Mouse (Mus musculus): ENCODE measurements at regions not wholly inside any gene's neighbourhood (a gene's known extent, or its start where the extent isn't known, plus 50 kb on each side); places are given as distances from the start of the nearest gene placed in this dataset.

GRCm38 (mm10) chr10:125467503-125467902 is 78.2 kb upstream of the Slc16a7 start:
- DNase-seq (ENCODE audit: low spot score), result no peak

DNA sequence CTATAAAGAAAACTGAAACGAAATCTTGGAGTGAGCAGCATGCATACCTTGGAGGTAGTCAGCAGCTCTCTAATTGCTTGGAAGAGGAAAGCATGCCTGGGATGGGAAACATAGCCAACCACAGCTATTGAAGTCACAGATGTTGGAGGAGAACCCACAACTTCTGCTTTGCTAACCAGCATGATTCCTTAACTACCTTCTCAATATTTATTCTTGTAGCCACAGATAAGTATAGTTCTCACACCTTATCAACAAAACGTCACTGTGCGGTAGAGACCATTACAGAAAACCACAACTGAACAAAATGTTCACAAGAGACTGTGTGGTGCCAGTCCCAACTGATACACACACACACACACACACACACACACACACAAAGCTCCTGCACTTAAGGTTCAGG is 99.1 kb upstream of the Slc16a7 start:
- DNase-seq (ENCODE audit: low spot score), result no peak

DNA sequence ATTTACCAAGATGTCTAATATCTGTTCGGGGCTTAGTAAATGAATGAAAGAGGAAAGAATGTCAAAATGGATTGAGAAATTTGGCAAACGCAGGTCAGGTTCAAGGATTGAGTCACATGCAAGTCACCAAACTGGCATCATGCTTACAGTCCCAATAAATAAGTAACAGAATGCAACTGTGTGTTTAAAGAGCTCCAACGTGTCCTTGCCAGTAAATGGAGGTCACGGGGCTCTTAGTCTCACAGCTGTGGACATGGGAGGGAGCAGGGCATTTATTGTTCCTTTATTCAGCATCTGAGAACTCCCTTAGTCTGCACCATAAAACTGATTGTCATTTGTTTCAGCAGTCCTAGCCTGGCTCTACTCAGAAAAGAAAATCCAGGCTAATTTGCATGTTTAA is 101.1 kb upstream of the Slc16a7 start:
- DNase-seq (ENCODE audit: low spot score), result no peak

DNA sequence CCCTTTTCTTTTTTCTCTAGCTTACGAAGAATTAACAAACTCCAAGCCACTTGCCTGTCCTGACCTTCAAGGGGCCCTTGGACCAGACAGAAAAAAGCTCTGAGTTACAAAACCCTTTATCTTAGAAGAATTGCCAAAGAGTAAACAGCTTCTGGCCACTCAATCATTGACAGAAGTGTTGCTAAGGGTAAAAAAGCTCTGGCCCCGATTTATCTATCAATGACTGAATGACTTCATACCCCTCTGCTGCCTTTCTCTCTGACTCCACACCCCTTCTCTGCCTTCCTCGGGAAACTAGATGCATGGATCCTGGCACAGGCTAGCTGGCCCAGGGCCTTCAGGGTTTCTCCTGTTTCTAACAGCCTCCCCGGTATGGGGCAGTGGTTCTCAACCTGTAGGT is 105.2 kb upstream of the Slc16a7 start:
- DNase-seq (ENCODE audit: low spot score), result no peak

GRCm38 (mm10) chr10:125498347-125498746 is 109.1 kb upstream of the Slc16a7 start:
- peak; percentile 22 for DNase-seq (ENCODE audit: low spot score)

DNA sequence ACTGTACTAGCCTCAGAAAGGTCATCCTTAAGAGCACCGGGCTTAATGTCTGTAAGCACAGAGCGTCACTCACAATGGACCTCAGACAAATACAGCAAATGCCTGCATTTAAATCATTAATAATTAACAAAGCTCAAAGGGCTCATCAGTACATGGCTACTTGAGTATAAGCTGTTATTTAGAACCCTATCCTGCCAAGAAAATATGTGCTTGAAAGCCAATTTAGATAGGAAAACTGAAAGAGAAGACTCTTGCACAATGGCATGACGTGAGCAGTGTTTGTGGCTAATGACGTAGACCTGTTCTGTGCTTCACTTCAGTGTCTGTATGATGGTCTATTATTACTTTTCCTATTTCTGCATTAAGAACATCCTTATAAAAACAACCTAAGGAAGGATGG is 111.1 kb upstream of the Slc16a7 start:
- no peak for DNase-seq (ENCODE audit: low spot score)

GRCm38 (mm10) chr10:125515026-125515425 is 125.8 kb upstream of the Slc16a7 start:
- DNase-seq (ENCODE audit: low spot score), result no peak

DNA sequence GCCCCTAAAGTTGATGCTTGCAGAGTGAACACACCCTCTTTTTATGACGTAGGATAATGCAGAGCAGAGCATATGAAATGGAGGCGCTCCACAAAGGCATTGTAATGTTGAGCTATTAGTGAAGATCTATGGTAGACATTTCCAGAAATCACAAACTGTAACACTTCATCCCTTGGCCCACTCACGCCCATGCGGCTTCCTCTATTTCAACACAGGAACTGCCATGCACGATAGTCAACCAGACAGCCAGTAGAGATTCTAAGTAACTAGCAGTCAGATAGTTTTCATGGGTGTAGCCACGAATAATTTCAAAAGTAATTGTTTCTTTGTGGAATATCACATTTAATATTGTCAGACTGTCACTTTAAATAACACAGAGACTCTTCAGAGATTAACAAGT is 141.6 kb upstream of the Slc16a7 start:
- no peak for DNase-seq (ENCODE audit: low spot score)

GRCm38 (mm10) chr10:125538316-125538715 is 149.1 kb upstream of the Slc16a7 start:
- DNase-seq (ENCODE audit: low spot score), result peak; percentile 77

DNA sequence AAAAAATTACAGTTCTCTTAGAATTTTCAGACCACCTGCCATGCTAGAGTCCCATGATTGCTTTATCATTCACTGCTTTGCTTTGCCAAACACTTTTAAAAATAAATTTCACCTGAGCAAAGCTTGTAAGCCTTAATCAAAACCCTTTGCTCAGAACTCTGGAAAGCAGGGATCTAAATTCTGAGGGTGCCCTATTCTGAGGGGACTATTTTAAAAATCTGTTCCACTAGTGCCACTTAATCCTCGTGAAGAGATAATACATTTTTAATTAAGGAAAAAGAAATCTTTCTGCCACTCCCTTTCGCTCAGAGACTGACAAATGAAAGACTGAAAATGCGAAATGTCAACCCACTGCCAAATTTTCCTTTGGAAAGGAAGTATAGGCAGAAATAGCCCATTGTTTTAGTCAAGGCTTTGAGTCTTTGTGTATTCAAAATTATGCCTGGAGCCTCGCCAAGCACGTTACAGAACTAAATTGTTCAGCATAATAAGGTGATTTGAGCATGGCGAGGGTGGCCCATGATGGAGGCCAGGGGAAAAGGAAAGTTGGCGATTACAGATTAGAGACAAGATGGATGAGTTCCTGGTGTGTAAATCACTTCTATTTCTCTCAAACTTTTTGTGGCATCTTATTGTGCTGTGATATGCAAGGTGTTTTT is 197.4 kb upstream of the Slc16a7 start:
- DNase-seq (ENCODE audit: low spot score), result no peak

- no peak for DNase-seq (ENCODE audit: low spot score)
These were observed 203.7 kb upstream of the Slc16a7 start for GRCm38 (mm10) chr10:125593006-125593405.

GRCm38 (mm10) chr10:125607787-125608617 is 218.7 kb upstream of the Slc16a7 start:
- DNase-seq (ENCODE audit: low spot score), result no peak

DNA sequence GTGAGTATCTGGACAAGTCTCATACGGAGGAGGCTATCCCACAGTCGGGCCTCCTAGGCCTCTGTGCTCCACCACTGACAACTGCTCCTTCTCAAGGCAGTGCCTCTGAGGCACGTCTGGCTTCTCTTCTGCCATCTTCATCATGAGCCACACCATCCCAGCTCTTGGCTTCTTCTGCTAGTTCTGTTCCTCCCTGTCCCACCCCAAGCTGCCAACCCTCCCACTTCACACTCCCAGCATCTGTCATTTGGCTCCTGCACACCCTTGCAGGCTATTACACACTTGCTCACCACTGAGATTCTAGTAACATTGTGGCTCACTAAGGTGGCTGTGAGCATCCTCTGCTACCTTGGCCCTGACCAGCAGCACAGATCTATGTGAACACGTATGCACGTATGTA is 221.1 kb upstream of the Slc16a7 start:
- DNase-seq (ENCODE audit: low spot score), result no peak

DNA sequence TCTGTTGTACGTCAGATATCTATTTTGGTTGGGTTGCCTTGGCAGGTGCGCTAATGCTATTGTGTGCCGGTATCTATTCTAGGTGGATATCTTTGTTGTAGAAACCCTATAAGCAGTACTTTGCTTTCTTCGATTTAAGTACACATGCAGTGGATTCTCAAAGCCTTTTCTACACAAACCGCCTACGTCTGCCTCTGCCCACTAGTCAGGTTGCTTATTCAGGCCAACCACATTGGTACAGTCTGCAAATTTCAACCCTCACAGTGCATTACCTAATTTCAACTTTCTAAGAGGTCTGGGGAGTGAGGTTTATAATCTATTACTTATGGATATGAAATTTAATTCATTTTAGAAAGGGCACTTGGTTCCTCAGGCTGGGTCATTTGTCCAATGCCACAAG is 223.5 kb upstream of the Slc16a7 start:
- no peak for DNase-seq (ENCODE audit: low spot score)

DNA sequence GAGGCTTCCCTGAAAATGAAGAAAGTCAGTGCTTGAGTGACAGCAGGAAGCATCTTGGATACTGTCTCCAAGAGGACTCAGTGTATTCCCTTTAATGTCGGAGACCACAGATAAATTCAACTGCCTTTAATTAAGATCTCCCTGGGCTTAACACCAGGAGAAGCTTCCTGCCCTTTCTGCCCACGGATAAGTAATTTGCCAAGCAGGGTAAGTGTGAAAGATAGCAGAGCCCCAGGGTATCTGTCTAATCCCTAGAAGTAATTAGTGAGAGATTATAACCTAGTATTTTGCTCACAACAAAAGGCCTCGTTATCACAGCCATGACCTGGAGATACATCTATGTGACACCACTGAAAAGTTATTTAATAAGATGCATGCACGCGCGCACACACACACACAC is 232.1 kb upstream of the Slc16a7 start:
- DNase-seq (ENCODE audit: low spot score), result no peak

- DNase-seq (ENCODE audit: low spot score), result peak; percentile 42
These were observed 234.6 kb upstream of the Slc16a7 start for GRCm38 (mm10) chr10:125623836-125624235.

GRCm38 (mm10) chr10:125667906-125668305 is 278.6 kb upstream of the Slc16a7 start:
- peak; percentile 14 for DNase-seq (ENCODE audit: low spot score)

- peak; percentile 26 for DNase-seq (ENCODE audit: low spot score)
These were observed 284.4 kb upstream of the Slc16a7 start for GRCm38 (mm10) chr10:125673637-125674036.

GRCm38 (mm10) chr10:125679644-125680043 is 286.3 kb upstream of the Lrig3 start:
- peak; percentile 13 for DNase-seq (ENCODE audit: low spot score)

GRCm38 (mm10) chr10:125685130-125685529 is 280.8 kb upstream of the Lrig3 start:
- no peak for DNase-seq (ENCODE audit: low spot score)

DNA sequence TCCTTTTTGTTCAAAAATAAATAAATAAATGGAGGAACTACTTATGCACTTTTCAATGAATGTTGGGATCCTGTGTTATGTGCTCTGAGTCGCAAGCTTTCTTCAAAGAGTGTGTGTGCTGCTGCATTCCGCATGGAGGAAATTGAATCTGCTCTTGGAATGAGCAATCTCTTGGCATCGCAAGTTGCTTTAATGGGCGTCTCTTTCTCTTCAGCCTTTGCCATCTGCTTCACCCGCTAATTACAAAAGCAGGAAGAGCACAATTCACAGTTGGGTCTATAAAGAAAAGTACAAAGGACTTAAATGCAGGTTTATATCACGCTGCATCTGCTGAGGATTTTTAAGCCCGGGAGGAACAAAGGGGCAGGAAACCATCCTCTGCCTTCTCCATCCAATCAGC is 272.5 kb upstream of the Lrig3 start:
- peak; percentile 3 for DNase-seq (ENCODE audit: low spot score)

DNA sequence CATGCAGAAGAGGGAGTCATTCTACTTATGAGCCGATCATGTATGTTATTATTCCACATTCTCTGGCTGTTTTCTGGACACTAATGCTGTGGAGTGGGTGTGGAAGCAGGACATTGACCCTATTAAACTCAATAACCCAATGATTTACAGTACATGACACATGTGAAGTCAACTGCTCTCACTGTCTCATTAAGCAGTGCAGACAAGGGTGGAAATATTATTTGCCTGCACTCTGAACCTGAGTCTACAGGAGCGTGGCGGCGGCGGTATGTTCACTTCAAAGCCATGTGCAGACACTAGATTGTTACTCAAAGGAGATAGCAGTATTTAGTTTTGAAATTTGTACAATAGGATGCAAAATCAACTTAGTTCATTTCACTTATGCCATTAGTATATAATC is 269.8 kb upstream of the Lrig3 start:
- no peak for DNase-seq (ENCODE audit: low spot score)

DNA sequence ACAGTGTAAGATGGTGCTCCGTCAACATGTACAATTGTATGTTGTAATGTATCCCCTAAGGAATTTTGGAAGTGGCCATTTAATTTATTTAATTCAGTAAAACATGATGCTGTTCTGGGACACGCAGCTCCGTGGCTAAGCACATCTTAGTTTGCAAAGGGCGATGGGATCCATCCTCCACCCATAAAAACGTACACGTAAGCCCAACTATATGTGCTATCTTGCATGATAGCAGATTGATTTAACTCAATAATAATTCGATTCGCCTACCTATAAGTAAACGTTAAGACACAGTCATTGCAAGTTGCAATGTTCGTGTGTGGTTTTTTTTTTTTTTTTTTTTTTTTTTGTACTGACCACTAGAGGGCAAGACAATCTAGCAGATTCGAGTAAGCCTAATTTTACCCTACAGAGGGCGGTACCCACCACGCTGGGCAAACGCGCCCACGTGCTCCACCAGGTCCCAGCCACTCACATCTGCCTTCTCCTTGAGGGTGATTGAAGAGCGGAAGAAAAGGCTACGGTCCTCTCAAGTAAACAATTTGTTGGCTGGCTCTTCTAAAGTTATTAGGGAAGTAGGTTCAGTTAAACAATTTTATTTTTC is 240.8 kb upstream of the Lrig3 start:
- DNase-seq (ENCODE audit: low spot score), result peak; percentile 88

All from embryo, embryonic 10.5 days (tissue).